Mouse (Mus musculus): ENCODE measurements around the gene Adssl1. TPM values are rescaled to one million over a fixed set of nuclear protein-coding genes. Genes with fewer than 3 reads are reported as not detected.
A peak's percentile ranks its signal among the peaks of the same experiment; 100 is the strongest.

Adssl1 gene
- polyA plus RNA-seq, 1 experiment from 2014 or later = 43.0 TPM

DNA sequence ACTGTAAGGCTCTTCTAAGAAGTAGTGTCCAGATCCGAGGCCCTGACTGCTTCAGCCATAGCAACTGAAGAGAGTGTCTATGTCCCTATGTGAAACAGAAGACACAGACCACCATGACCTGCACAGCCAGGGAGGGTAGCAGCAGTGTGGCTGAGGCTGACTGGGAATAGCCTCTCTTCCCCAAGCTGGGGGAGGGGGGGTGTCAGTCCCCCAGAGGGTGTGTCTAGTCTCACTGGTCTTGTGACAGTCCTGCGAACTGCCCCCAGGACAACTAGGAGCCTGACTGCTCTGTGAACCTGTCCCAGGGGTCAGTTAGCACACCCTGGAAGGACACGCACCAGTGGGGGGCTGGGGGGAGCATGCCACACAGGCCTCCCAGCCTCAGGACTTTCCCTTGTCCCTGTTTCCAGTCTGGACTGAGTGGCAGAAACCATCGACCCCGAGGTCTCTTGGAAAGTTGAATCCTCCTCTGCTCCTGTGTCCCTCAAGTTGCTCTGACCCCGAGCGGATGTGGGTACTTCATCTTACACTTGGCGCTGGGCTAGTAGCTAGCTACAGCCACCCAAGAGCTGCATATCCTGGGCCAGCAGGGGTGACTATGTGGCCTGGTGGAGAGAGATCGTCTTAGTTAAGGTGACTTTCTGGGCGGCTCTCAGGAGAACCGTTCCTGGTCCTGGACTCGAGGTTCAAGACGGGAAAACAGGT, 712 bp upstream of the Adssl1 start:
- Histone ChIP-seq H3K27ac (ENCODE audit: low read length) (peak overlapping the region; percentile 64), H3K9me3 (ENCODE audit: low read length) (no peaks in the 10 kb centered on the region), H3K27me3 (replicated peaks; ENCODE audit: insufficient read depth, low read length) (peaks cover 4% of the 10 kb centered on the region; the same call in 1 of the 2 replicates), H3K4me2 (replicated peaks; ENCODE audit: low read depth, low read length) (peak overlapping the region; percentile 90), H3K9ac (replicated peaks; ENCODE audit: low read depth) (0 out of 2 replicates have a peak overlapping the region, but pooled peaks have one; percentile 12), H3K4me3 (ENCODE audit: low read depth, low read length) (peak overlapping the region; percentile 45), H3K4me1 (ENCODE audit: insufficient read depth, low read depth, low read length) (peaks cover 6% of the 10 kb centered on the region), H3K36me3 (ENCODE audit: insufficient read depth, low read length) (no peaks in the 10 kb centered on the region)
- TF ChIP-seq CTCF (IDR thresholded peaks at IDR 0.05) (no peak), EP300 (IDR thresholded peaks at IDR 0.05) (no peak)
- 28% methylated on average over 13 of the region's 13 CpGs for WGBS
- DNase-seq (ENCODE audit: low spot score) = no peak
- ATAC-seq = no peak

DNA sequence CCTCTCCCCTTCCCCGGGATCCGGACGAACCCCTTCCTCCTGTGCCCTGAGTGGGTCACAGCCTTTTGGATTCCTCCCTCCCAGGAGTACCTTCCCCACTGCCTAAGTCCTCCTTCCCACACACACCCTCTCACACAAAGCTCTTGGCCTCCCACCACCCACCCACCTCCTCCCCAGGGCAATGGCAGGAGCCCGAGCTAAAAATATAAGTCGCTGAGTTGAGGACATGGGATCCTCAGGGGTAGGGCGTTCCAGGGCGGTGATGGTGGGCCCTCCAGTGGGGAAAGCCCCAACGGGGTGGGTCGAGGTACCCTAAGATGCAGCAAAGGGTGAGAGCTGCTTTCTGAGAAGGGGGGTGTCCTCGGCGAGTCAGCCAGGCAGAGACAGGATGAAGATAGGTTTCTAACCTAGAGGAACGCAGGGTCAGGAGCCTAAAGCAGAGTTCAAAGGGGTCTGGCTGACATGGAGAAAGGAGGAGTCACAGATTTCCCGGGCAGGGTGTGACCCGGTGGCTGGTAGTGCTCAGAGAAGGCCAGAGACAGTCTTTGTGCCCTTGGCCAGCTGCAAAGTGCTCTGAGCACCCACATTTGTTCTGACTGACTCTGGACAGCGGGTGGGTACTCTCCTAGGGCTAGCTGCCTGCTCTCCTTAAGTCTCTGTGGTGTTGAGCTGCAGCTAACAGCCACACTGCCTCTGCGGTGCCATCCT, 663 bp downstream of the Adssl1 start:
- H3K4me1 ChIP-seq (ENCODE audit: insufficient read depth, low read depth, low read length) = peaks cover 6% of the 10 kb centered on the region
- WGBS = 21% methylated on average over 13 of the region's 16 CpGs
- peak overlapping the region; percentile 90 for H3K4me2 ChIP-seq (replicated peaks; ENCODE audit: low read depth, low read length)
- DNase-seq (ENCODE audit: low spot score) (no peak), ATAC-seq (no peak; the same call in 1 of the 2 replicates)
- no peaks in the 10 kb centered on the region for H3K36me3 ChIP-seq (ENCODE audit: insufficient read depth, low read length)
- TF ChIP-seq EP300 (IDR thresholded peaks at IDR 0.05) (no peak), CTCF (IDR thresholded peaks at IDR 0.05) (no peak)
- H3K4me3 ChIP-seq (ENCODE audit: low read depth, low read length) = peak overlapping the region; percentile 45
- peaks cover 4% of the 10 kb centered on the region; the same call in 1 of the 2 replicates for H3K27me3 ChIP-seq (replicated peaks; ENCODE audit: insufficient read depth, low read length)
- H3K9me3 ChIP-seq (ENCODE audit: low read length) = no peaks in the 10 kb centered on the region
- peak overlapping the region; percentile 29; the same call in 1 of the 2 replicates for H3K9ac ChIP-seq (replicated peaks; ENCODE audit: low read depth)
- peak overlapping the region; percentile 72 for H3K27ac ChIP-seq (ENCODE audit: low read length)

DNA sequence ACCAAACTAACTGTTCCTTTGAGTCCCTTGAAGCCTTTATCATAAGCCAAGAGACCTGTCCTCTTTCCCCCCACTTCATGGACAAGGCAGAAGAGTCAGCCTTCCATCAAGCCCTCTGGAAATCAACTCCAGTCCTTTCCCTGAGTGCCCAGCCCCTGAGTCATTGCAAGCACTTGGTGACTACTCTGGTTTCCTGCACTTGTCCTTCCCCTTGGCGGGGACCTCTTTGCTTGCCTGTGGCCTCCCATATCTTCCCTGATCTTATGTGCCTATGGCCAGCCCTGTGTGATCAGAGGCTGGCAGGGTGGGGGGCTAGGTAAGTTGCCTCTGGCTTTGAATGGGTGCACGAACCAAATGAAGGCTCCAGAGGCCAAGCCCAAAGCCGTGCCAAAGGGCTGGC, 2.1 kb downstream of the Adssl1 start:
- Histone ChIP-seq H3K9me3 (ENCODE audit: low read length) (no peaks in the 10 kb centered on the region), H3K27ac (ENCODE audit: low read length) (no peak overlapping the region), H3K4me3 (ENCODE audit: low read depth, low read length) (no peak overlapping the region), H3K27me3 (replicated peaks; ENCODE audit: insufficient read depth, low read length) (peaks cover 4% of the 10 kb centered on the region; the same call in 1 of the 2 replicates), H3K4me2 (replicated peaks; ENCODE audit: low read depth, low read length) (no peak overlapping the region), H3K4me1 (ENCODE audit: insufficient read depth, low read depth, low read length) (peaks cover 6% of the 10 kb centered on the region), H3K36me3 (ENCODE audit: insufficient read depth, low read length) (no peaks in the 10 kb centered on the region), H3K9ac (replicated peaks; ENCODE audit: low read depth) (no peak overlapping the region)
- ATAC-seq (no peak), DNase-seq (ENCODE audit: low spot score) (peak; percentile 61)
- 66% methylated on average over 3 of the region's 3 CpGs for WGBS
- no peak for TF ChIP-seq EP300 (IDR thresholded peaks at IDR 0.05)
- TF ChIP-seq CTCF (IDR thresholded peaks at IDR 0.05) = no peak

DNA sequence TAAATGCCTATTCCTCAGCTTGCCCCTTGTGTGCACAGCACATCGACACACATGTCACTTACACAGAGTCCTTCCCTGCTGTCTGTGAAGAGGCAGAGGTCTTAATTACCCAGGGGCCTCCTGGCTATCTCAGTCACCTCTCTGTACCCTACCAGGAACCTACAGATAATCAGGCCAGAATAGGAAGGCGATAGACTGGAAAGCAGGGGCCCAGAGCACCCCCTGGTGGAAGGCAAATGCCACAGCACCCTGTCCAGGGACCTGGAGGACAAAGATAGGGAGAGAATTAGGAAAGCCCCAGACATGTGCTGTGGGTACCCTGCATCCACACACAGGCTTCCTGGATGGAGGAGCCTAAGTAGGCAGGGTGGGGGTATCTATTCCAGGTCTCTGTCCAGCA, 3.9 kb downstream of the Adssl1 start:
- WGBS = 20% methylated on average over 2 of the region's 2 CpGs
- H3K4me3 ChIP-seq (ENCODE audit: low read depth, low read length) = no peak overlapping the region
- no peaks in the 10 kb centered on the region for H3K9me3 ChIP-seq (ENCODE audit: low read length)
- ATAC-seq = no peak
- peaks cover 4% of the 10 kb centered on the region; the same call in 1 of the 2 replicates for H3K27me3 ChIP-seq (replicated peaks; ENCODE audit: insufficient read depth, low read length)
- peak; percentile 77 for DNase-seq (ENCODE audit: low spot score)
- H3K9ac ChIP-seq (replicated peaks; ENCODE audit: low read depth) = no peak overlapping the region
- TF ChIP-seq CTCF (IDR thresholded peaks at IDR 0.05) (peak; percentile 91), EP300 (IDR thresholded peaks at IDR 0.05) (no peak)
- H3K4me2 ChIP-seq (replicated peaks; ENCODE audit: low read depth, low read length) = no peak overlapping the region
- H3K36me3 ChIP-seq (ENCODE audit: insufficient read depth, low read length) = no peaks in the 10 kb centered on the region
- H3K27ac ChIP-seq (ENCODE audit: low read length) = no peak overlapping the region
- H3K4me1 ChIP-seq (ENCODE audit: insufficient read depth, low read depth, low read length) = peaks cover 12% of the 10 kb centered on the region

DNA sequence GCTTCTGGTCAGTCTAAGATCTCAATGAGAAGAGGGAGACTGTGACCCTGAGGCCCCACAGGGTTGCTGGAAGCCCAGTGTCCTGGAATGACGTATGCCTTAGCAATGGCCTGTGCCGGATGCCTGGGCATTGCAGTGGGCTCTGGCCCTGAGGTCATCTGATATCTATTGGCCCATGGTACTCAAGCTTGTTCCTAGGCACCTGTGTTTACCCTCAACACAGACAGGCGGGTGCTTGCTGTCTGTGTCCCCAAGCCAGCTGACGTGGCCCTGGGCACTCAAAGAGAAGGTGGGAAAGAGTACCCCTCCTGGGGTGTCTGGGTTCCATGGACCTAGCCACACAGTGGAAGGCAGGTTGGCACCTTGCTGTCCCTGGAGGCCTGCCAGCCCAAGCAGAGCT, 5.9 kb downstream of the Adssl1 start:
- Histone ChIP-seq H3K4me3 (ENCODE audit: low read depth, low read length) (no peak overlapping the region), H3K9ac (replicated peaks; ENCODE audit: low read depth) (no peak overlapping the region), H3K9me3 (ENCODE audit: low read length) (no peaks in the 10 kb centered on the region), H3K36me3 (ENCODE audit: insufficient read depth, low read length) (no peaks in the 10 kb centered on the region), H3K27ac (ENCODE audit: low read length) (no peak overlapping the region), H3K4me1 (ENCODE audit: insufficient read depth, low read depth, low read length) (peaks cover 15% of the 10 kb centered on the region), H3K27me3 (replicated peaks; ENCODE audit: insufficient read depth, low read length) (peaks cover 4% of the 10 kb centered on the region; the same call in 1 of the 2 replicates), H3K4me2 (replicated peaks; ENCODE audit: low read depth, low read length) (no peak overlapping the region)
- DNase-seq (ENCODE audit: low spot score) (no peak), ATAC-seq (no peak)
- TF ChIP-seq EP300 (IDR thresholded peaks at IDR 0.05) (no peak), CTCF (IDR thresholded peaks at IDR 0.05) (no peak)
- WGBS = 70% methylated on average over 3 of the region's 4 CpGs

DNA sequence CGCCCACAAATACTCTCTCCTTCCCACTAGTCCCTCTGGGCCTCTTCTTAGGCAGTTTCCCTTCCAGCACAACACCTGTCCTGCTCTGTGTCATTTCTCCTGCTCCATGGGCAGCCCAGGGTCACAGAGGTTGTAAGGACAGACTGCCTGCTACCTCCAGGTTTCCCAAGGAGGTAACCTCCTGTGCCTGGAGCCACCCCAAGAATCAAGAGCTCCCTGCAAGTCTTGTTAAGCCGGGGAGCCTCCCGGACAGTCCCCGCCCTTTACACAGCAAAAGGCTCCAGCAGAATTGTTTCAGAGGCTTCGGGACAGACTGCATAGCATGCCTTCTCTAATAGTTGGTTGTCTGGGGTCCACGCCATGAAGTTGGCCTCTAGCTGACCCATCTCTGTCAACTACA, 6.6 kb downstream of the Adssl1 start:
- Histone ChIP-seq H3K27me3 (replicated peaks; ENCODE audit: insufficient read depth, low read length) (peaks cover 4% of the 10 kb centered on the region; the same call in 1 of the 2 replicates), H3K27ac (ENCODE audit: low read length) (0 out of 2 replicates have a peak overlapping the region, but pooled peaks have one; percentile 6), H3K9ac (replicated peaks; ENCODE audit: low read depth) (no peak overlapping the region), H3K4me2 (replicated peaks; ENCODE audit: low read depth, low read length) (no peak overlapping the region), H3K36me3 (ENCODE audit: insufficient read depth, low read length) (no peaks in the 10 kb centered on the region), H3K9me3 (ENCODE audit: low read length) (no peaks in the 10 kb centered on the region), H3K4me1 (ENCODE audit: insufficient read depth, low read depth, low read length) (peaks cover 15% of the 10 kb centered on the region), H3K4me3 (ENCODE audit: low read depth, low read length) (no peak overlapping the region)
- ATAC-seq (no peak), DNase-seq (ENCODE audit: low spot score) (no peak)
- TF ChIP-seq EP300 (IDR thresholded peaks at IDR 0.05) = no peak
- TF ChIP-seq CTCF (IDR thresholded peaks at IDR 0.05) = no peak
- 68% methylated on average over 6 of the region's 6 CpGs for WGBS
